Mouse (Mus musculus) layer of hippocampus, postnatal 36 days (tissue): Measurements from ENCODE around the gene Apoc1. TPM values are rescaled to one million over a fixed set of nuclear protein-coding genes. Genes with fewer than 3 reads are reported as not detected.
A peak's percentile ranks its signal among the peaks of the same experiment; 100 is the strongest.

ENCODE experiments used
- DNase-seq, 2 experiments: peaks; one replicate each; pipeline ENCODE4 v3.0.0; 2022
- total RNA-seq, 2 experiments: library from RNA; stranded (reverse); gene quantifications; 2 replicates each; pipeline ENCODE4 v1.2.3; 2021

Gene Apoc1
- total RNA-seq: 1 to 10 TPM; 4.6 to 5.7 TPM

GRCm38 (mm10) chr7:19691873-19692865 lies at the start of gene Apoc1:
Gene Apoc1, minus strand, starts transcription at chr7:19692660.
- DNase-seq: no peak

DNA sequence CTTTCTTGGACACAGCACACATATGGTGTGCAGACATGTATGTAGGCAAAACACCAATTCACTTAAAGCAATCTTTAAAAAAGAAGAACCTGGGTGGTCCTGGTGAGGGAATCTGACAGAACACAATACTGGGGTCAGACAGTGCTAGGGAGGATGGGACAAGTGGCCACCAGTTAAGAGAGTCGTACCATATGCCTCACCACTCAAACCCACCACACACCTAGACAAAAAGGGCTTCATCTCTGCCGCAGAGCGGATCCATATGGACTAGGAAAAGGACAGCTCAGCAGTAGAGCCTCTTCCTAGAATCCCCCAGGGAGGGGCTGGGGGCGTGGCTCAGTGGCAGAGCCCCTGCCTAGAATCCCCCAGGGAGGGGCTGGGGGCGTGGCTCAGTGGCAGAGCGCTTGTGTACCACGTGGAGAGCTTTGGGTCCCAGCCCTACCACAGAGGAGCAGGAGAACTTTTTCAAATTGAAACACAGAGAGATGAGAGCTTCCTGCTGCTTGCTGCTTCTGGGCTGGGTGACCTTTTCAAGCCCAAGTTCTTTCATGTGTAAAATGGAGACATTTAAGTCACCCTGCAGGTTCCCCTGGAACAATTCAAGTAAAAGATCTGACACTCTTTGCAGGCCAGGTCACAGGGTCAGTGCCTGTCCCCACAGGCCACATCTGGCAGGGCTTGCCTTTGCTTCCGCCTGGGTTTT lies 49.0 kb upstream of the Apoc1 start:
- no peak for DNase-seq

- DNase-seq: no peak
Measured at GRCm38 (mm10) chr7:19740269-19740668, 47.8 kb upstream of the Apoc1 start.

DNA sequence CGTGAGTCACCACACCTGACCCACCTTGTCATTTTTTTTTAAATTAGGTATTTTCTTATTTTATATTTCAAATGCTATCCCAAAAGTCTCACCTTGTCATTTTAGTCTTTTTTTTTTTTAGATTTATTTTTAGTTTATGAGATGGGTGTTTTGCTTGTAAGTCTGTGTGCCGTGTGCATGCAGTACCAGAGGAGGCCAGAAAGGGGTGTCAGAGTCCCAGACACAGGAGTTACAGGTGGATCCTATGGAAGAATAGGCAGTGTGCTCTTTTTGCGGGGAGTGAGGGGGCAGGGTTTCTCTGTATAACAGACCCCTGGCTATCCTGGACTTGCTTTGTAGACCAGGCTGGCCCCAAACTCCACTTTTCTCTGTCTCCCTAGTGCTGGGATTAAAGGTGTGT lies 46.3 kb upstream of the Apoc1 start:
- no peak for DNase-seq

GRCm38 (mm10) chr7:19736389-19737057 lies 44.1 kb upstream of the Apoc1 start:
- DNase-seq: no peak

- DNase-seq: no peak
Measured at GRCm38 (mm10) chr7:19734178-19734666, 41.8 kb upstream of the Apoc1 start.

DNA sequence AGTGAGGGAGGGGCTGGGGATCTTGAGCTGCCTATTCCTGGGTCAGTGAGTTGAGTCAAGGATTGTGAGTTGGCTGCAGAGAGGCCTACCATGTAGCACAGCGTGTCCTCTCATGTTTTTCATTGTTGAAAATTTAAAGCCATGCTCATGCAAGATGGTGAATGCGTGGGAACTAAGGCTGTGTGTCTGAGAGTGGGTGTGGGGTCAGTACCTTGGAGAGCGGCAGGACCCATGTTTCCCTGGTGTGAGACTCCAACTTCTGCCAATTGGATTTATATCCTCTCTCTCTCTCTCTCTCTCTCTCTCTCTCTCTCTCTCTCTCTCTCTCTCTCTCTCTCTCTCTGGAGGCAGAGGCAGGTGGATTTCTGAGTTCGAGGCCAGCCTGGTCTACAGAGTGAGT lies 34.1 kb upstream of the Apoc1 start:
- DNase-seq: no peak

DNA sequence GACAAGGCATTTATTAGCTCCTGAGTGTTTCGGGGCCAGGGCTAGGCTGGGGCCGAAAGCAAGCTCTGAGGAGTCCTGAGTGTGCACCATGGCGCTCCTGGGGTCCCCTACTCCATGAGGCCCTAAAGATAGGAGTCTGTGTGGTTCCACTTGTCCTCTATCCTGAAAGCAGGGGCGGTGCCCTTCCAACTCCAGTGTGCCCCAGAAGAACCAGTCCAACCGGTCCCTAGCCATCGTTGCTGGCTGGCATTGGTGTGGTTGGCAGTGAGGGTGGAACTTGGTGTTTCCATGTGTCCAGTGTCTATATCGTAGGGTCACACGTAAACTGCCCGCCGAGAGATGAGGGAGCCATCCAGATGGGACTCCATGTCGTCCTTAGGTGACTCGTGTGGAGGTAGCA lies 31.7 kb upstream of the Apoc1 start:
- DNase-seq: no peak

DNA sequence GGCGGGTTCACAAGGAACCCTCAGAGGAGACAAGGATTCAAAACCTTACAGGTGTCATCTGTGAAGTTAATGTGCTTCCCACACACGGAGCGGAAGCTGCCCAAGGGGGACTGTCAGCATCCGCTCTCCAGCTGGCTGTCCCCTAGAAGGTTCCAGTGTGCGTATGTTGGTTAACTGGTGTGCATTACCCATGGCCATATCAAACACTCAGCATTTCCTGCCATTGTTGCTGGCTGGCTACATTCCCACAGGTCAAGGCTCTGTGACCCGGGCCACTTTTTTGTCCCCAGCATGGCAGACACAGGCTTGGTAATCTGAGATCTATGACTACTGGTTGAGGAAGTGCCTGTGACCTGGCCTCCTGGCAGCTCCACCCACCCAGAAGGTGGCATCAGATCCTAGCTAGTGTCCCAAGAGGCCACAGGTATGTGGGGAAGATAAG lies 30.3 kb upstream of the Apoc1 start:
- DNase-seq: no peak

DNA sequence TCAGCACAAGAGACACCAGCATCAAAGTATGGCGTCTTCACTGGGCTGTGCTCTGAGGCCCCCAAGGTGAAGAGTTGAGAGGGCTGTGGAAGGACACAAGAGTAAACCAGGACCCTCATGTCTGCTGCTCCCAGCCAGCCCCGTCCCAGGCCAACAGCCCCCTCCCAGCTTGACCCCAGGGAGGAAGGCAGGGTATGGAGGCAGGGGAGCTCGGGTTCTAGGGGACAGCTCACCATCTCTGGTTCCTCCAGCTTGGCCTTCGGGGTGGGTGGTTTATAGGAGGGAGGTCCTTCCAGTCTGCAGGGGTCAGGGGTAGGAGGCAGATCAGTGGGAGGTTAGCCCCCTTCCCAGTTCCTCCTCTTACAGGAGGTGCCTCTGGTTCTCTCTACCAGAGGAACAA lies 26.7 kb upstream of the Apoc1 start:
- no peak for DNase-seq

DNA sequence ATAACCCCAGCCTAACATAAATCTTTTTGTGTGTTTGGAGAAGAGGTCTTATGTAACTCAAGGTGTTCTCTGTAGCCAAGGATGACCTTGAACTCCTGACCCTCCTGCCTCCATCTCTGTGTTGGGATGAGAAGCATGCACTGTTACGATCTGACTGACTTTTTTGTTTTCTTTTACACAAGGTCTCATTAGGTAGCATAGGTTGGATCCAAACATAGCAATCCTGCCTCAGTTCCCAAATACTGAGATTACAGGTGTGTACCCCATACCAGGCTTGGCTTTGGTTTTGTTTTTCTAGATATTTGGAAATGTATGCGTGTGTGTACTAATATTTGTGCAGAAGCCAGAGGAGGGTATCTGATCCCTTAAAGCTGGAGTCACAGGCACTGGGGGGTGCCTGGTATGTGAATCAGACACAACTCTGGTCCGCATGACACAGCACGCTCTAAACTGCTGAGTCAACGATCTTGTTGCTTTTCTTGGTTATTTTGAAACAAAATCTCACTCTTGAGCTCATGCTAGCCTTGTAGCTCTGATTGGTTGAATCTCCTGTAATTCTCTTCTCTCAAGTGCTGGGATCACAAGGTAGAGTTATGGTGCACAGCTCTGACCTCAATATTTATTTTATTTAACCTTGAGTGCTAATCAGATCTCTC lies 26.0 kb upstream of the Apoc1 start:
- DNase-seq: no peak

- no peak for DNase-seq
Measured at GRCm38 (mm10) chr7:19717346-19717745, 24.9 kb upstream of the Apoc1 start.

- DNase-seq: no peak
Measured at GRCm38 (mm10) chr7:19716822-19717221, 24.4 kb upstream of the Apoc1 start.

DNA sequence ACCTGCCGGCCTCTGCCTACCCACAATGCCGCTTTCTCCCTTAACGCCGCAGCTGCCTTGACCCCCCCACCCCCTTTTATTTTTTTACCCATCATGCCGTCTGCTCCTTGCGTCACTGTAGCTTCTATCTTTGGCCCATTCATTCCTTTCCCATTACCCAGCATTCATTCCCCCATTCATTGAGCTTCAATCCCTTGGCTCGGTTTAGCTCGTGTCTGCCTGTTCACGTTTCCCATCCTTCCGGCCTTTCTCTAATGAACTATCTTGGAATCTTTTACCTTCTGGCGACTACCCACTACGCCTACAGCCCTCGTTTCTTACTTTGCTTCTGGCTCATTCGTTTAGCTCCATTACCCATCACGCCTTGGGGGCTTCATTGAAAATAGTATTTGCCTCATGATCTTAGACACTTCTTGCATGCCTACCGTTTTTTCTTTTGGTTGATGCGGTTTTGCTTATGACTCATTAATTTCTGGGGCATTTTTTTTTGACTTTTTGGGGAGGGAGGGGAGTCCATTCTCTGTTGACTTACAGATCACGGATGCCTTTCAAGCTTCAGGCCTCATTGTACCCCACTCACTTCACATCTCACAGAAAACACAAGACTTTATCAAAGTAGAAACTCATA lies 23.7 kb upstream of the Apoc1 start:
- no peak for DNase-seq

DNA sequence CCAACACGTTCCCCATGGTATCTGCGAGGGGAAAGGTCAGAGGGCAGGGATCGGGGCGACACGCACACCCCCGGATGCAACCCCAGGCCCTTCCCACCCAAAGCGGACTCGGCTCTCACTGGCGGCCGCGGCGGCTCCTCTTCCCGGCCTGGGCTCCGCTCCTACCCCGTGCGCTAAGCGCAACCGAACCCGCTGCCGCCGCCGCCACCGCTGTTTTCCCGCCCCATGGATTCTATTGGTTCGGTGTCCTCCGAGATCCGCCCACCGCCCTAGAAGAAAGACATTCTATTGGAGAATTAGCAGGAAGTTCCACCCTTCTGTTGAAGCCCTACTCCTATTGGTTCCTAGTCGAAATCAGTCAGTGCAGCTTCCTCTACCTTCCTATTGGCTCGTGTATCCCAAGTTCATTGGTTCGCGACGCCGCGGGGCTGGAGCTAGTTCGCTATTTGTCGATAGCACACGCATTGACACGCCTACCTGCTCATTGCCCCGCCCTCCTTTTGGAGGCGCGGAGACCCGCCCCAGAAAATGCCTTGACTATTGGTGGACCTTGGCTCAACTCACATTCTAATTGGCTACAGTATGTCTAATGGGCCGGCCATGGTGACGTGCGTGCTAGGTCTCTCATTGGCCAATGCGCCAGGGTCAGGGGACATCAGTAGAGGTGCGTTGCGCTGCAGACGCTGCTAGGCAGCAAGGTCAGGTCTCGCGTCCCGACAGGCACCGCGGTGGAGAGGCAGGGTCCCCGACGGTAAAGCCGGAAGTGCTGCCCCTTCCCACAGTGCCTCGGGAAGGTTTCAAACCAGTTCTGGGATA lies 23.0 kb upstream of the Apoc1 start, which contains the start of gene Tomm40:
Gene Tomm40, minus strand, starts transcription at position 200 of the 816 bp plus-strand sequence.
- peak; percentile 99 to 100 for DNase-seq

DNA sequence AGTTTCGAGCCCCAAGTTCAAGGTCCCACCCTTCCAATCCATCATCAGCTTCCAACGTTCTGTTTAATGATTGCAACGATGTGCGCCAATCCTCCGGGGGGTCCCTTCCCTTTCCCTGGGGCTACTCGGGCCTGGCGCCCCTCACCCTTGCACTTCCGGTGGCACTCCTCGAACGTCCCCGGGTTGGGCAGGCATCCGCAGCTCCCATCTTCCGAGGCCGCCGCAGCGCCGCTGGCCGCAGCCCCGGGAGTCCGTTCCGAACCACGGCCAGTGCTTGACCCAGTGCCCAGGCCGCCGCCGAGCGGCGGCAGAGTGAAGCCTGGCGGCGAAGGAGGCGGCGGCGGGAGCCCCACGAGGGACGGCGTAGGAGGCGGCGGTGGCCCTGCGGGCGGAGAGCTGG lies 22.4 kb upstream of the Apoc1 start:
- DNase-seq: no peak

DNA sequence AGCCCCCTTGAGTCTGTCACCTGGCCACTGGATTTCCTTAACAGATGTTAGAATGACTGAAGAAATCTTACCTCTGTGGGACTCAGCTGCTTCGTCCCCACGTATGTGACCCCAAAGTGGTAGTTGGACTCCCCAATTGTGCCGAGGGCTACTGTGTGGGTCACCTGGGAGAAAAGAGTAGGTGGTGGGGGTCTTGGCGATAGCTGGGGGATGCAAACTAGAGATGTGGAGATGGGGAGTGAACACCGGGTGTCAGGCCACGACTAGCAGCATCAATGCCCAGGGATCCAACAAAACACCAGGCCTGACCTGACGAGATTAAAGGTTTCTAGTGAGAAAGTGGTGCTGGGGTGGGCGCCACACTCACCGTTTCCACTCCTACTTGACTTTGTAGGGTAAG lies 21.1 kb upstream of the Apoc1 start:
- DNase-seq: no peak

DNA sequence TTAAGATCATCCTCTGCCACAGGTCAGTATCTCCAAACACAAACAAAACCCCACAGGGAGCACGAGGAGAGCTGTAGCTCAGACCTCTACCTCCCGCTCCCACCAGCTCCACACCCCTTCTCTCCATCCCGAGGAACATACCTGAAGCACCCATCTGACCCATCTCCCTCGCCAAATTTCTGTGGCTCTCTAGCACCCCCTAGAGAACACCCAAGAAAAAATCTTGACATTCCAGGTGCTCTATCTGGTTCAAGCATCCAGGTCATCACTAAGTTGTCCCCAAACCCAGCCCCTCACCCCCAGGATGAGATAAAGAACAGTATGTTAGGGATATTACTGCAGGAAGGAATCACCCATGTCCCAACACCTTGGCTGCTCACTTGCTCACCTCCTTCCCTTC lies 20.7 kb upstream of the Apoc1 start:
- DNase-seq: no peak

DNA sequence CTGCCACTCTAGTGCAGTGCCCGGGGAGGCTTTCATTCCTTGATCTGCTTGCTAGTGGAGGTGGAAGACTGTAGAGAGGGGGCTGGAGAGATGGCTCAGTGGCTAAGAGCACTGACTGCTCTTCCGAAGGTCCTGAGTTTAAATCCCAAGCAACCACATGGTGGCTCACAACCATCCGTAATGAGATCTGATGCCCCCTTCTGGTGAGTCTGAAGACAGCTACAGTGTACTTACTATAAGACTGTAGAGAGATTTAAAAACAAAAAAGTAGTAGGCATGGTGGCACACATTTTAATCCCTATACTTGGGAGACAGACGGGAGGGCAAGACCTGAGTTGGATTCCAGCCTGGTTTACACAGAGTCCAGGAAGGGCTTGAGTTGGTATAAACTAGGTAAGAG lies 20.0 kb upstream of the Apoc1 start:
- DNase-seq: no peak

GRCm38 (mm10) chr7:19710650-19711049 lies 18.2 kb upstream of the Apoc1 start:
- no peak for DNase-seq

GRCm38 (mm10) chr7:19705271-19705670 lies 12.8 kb upstream of the Apoc1 start:
- DNase-seq: no peak
